Mouse (Mus musculus) olfactory bulb, adult 2 months (tissue): Measurements from ENCODE around the gene Rab25.

Experiments
- CTCF ChIP-seq: fragments of 200-500 bp; IDR thresholded peaks from 2 replicates; pipeline ENCODE4 v1.5.1; 2012; ENCODE audit warnings: low read depth, mild to moderate bottlenecking, low read length, moderate library complexity; ENCODE audit not compliant: insufficient read depth
- POLR2A ChIP-seq: fragments of 200-500 bp; IDR thresholded peaks from 2 replicates; pipeline ENCODE4 v1.6.1; 2012; ENCODE audit warnings: mild to moderate bottlenecking, low read depth, low read length, moderate library complexity; ENCODE audit not compliant: insufficient read depth

DNA sequence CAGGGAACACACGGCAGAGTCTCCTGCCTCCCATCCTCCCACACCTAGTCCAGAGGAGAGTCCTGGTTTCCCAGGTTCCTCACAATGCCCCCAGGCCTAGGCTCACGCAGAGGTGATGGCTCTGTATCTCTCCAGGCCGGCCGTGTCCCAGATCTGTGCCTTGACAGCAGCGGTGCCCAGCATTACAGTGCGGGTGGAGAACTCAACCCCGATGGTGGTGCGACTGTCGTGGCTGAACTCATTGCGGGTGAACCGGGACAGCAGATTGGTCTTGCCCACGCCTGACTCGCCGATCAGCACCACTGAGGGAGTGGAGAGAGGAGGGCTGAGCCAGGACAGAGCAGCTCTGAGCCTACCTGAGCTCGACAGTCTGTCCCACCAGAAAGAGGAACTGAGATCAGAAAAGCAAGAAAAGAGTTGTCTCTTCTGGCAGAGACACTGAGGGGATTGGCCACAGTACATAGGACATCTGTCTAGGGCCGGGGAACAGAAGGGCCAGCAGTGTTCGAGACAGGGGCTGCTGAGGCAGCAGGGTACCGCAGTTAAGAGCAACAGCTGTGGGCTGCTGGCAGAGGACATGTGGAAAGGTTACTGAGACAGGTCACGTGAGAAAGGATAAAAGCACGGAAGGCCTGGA lies 3.0 kb downstream of the Rab25 start:
- no peak for TF ChIP-seq POLR2A
- TF ChIP-seq CTCF = no peak
